Mouse (Mus musculus): ENCODE measurements at regions not wholly inside any gene's neighbourhood (a gene's known extent, or its start where the extent isn't known, plus 50 kb on each side); places are given as distances from the start of the nearest gene placed in this dataset.

DNA sequence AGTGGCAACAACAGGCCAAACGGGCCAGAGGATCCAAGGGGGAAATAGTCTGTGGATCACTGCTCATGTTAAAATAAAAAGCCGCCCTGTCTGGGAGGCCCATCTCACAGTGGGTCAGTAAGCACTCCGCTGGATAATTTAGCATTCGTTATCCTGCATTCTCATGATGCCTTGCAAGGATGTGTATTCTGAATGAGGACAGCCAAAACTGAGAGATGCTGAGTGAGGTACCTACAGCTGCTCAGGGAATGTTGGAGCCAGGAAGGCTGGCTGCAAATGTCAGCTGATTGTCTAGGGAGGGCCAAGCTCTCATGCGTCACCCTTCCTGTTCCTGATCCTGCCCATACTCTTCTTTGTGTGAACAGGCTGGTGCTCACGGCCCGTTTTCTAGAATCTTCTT, 489.1 kb upstream of the Gm19410 start:
- TF ChIP-seq HCFC1 (IDR thresholded peaks at IDR 0.05; ENCODE audit: low read depth, low read length) (no peak), GABPA (IDR thresholded peaks at IDR 0.05; ENCODE audit: low read depth, low read length) (no peak)
